Mouse (Mus musculus): ENCODE measurements at regions not wholly inside any gene's neighbourhood (a gene's known extent, or its start where the extent isn't known, plus 50 kb on each side); places are given as distances from the start of the nearest gene placed in this dataset.

DNA sequence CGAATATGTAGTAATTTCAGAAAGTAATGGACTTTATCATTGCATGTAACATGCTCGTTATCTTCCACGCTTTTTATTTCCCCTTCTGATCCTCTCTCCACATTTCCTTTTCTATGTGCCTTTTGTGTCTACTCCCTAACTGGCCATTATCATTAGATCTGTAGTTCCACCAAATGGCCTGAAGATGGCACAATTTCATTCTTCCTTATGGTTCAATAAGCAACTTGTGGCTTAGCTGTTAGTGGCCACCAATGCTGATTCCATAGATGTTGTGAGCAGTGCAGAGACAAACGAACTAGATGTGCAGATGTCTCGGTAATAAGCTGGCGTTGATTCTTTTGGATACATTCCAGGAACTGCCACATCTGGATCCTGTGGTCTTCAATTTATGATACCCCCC, 128.9 kb upstream of the Mphosph6 start:
- Histone ChIP-seq H3K36me3 (replicated peaks; ENCODE audit: low read length) (no peaks in the 10 kb centered on the region), H3K9me3 (peaks cover 28% of the 10 kb centered on the region), H3K4me1 (no peaks in the 10 kb centered on the region), H3K27me3 (replicated peaks) (no peaks in the 10 kb centered on the region), H3K4me3 (replicated peaks) (no peak overlapping the region)
- TF ChIP-seq FLI1 (IDR thresholded peaks at IDR 0.05; ENCODE audit: low read length) (no peak), GATA1 (IDR thresholded peaks at IDR 0.05; ENCODE audit: borderline replicate concordance, low read length) (no peak)

DNA sequence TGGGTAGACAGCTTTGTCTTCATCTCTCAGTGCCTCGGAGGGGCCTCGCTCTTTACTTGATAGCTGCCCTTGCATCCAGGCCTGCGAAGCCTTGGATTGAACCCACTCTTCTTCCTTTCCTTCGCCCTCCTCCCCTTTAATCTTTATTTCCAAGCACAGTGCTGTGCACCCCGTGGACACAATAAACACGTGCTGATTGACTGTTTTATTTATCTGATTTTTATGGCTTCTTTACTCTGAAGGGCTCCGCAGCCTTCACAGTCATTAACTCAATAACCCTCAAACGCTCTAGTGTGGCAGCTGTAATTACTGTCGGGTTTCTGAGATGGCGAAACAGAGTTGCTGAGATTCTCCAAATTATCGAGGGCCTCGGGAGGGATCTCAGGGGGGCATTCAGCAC, 127.9 kb upstream of the Mphosph6 start:
- no peaks in the 10 kb centered on the region for H3K36me3 ChIP-seq (replicated peaks; ENCODE audit: low read length)
- TF ChIP-seq FLI1 (IDR thresholded peaks at IDR 0.05; ENCODE audit: low read length): no peak
- no peak for TF ChIP-seq GATA1 (IDR thresholded peaks at IDR 0.05; ENCODE audit: borderline replicate concordance, low read length)
- no peak overlapping the region for H3K4me3 ChIP-seq (replicated peaks)
- no peaks in the 10 kb centered on the region for H3K4me1 ChIP-seq
- peaks cover 29% of the 10 kb centered on the region for H3K9me3 ChIP-seq
- no peaks in the 10 kb centered on the region for H3K27me3 ChIP-seq (replicated peaks)

GRCm38 (mm10) chr8:117923296-117923695, 121.6 kb upstream of the Mphosph6 start:
- TF ChIP-seq GATA1 (IDR thresholded peaks at IDR 0.05; ENCODE audit: borderline replicate concordance, low read length) (no peak), FLI1 (IDR thresholded peaks at IDR 0.05; ENCODE audit: low read length) (no peak)

DNA sequence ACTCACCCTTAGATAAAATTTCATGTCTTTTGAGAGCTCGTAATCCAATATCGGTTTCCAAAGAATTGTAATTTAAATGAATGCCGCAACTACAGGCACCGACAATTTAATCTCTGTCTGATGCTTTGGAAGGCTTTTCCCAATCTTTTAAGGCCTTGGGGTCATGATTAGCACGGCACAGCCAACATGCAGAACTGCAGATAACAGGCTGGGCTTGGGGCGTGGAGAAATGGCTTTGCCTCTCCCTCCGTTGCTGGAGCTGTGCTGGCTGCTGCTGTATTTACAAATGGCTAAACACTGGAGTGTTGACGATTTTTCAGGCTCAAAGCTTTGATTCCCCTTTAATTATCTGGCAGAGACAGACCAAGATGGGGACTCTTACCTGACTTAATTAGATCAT, 101.3 kb upstream of the Mphosph6 start:
- H3K9me3 ChIP-seq: peaks cover 51% of the 10 kb centered on the region
- TF ChIP-seq FLI1 (IDR thresholded peaks at IDR 0.05; ENCODE audit: low read length) (no peak), GATA1 (IDR thresholded peaks at IDR 0.05; ENCODE audit: borderline replicate concordance, low read length) (no peak)
- no peaks in the 10 kb centered on the region for H3K36me3 ChIP-seq (replicated peaks; ENCODE audit: low read length)
- H3K4me3 ChIP-seq (replicated peaks): no peak overlapping the region
- no peaks in the 10 kb centered on the region for H3K27me3 ChIP-seq (replicated peaks)
- no peaks in the 10 kb centered on the region for H3K4me1 ChIP-seq

More at GRCm38 (mm10) chr8:117923296-117923695, 121.6 kb upstream of the Mphosph6 start:
- no peaks in the 10 kb centered on the region for H3K27me3 ChIP-seq (replicated peaks)
- no peaks in the 10 kb centered on the region for H3K36me3 ChIP-seq (replicated peaks; ENCODE audit: low read length)
- H3K4me1 ChIP-seq: no peaks in the 10 kb centered on the region
- H3K9me3 ChIP-seq: peaks cover 48% of the 10 kb centered on the region
- H3K4me3 ChIP-seq (replicated peaks): no peak overlapping the region

DNA sequence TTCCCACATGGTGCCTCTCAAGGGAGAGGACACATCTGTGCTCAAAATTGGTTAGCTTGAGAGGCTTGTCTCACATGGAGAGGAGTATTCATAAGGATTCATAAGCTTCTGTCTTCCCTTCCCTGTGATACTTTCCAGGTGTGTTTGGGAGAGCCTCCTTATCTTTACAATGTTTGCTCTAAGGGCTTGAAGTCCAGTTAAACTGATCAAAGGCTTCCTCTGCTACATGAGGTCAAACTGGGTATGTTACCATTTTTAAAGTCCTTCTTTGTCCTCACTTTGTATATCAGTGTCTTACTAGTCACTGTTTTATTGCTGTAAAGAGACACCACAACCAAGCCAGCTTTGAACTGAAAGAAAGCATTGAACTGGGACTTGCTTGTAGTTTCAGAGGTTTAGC, 98.1 kb upstream of the Mphosph6 start:
- TF ChIP-seq GATA1 (IDR thresholded peaks at IDR 0.05; ENCODE audit: borderline replicate concordance, low read length): no peak
- TF ChIP-seq FLI1 (IDR thresholded peaks at IDR 0.05; ENCODE audit: low read length): no peak
- no peak overlapping the region for H3K4me3 ChIP-seq (replicated peaks)
- H3K27me3 ChIP-seq (replicated peaks): no peaks in the 10 kb centered on the region
- H3K9me3 ChIP-seq: peaks cover 37% of the 10 kb centered on the region
- H3K4me1 ChIP-seq: no peaks in the 10 kb centered on the region
- H3K36me3 ChIP-seq (replicated peaks; ENCODE audit: low read length): no peaks in the 10 kb centered on the region

DNA sequence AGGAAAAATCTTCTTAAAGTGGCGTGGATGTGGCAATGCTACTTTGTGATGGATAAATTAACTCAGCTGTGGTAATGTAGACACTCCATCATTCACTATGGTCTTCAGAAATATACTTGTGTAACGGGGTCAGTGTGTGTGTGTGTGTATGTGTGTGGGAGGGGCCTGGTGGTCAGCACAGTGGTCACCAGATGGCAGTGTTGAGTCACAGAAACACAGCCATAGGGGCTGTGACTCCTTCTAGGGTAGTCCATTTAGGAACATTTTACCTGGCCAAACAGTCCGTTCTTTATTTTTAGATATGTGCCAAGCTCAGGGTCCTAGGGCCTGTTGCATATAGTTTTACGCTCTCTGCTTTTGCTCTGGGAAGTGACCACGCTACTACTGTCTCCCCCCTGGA, 96.3 kb upstream of the Mphosph6 start:
- Histone ChIP-seq H3K36me3 (replicated peaks; ENCODE audit: low read length) (no peaks in the 10 kb centered on the region), H3K4me3 (replicated peaks) (no peak overlapping the region), H3K9me3 (peaks cover 44% of the 10 kb centered on the region), H3K27me3 (replicated peaks) (no peaks in the 10 kb centered on the region), H3K4me1 (no peaks in the 10 kb centered on the region)
- TF ChIP-seq GATA1 (IDR thresholded peaks at IDR 0.05; ENCODE audit: borderline replicate concordance, low read length): no peak
- TF ChIP-seq FLI1 (IDR thresholded peaks at IDR 0.05; ENCODE audit: low read length): no peak

- TF ChIP-seq GATA1 (IDR thresholded peaks at IDR 0.05; ENCODE audit: borderline replicate concordance, low read length): no peak
- no peak for TF ChIP-seq FLI1 (IDR thresholded peaks at IDR 0.05; ENCODE audit: low read length)
- H3K4me3 ChIP-seq (replicated peaks): no peak overlapping the region
- peaks cover 36% of the 10 kb centered on the region for H3K9me3 ChIP-seq
Measured at GRCm38 (mm10) chr8:117894861-117895260, 93.1 kb upstream of the Mphosph6 start.

GRCm38 (mm10) chr8:117890211-117890610, 88.5 kb upstream of the Mphosph6 start:
- peak overlapping the region; percentile 42 for H3K4me3 ChIP-seq (replicated peaks)
- H3K4me1 ChIP-seq: no peaks in the 10 kb centered on the region
- no peaks in the 10 kb centered on the region for H3K36me3 ChIP-seq (replicated peaks; ENCODE audit: low read length)
- H3K9me3 ChIP-seq: peaks cover 40% of the 10 kb centered on the region
- no peaks in the 10 kb centered on the region for H3K27me3 ChIP-seq (replicated peaks)
- no peak for TF ChIP-seq FLI1 (IDR thresholded peaks at IDR 0.05; ENCODE audit: low read length)
- no peak for TF ChIP-seq GATA1 (IDR thresholded peaks at IDR 0.05; ENCODE audit: borderline replicate concordance, low read length)

More at GRCm38 (mm10) chr8:117894861-117895260, 93.1 kb upstream of the Mphosph6 start:
- Histone ChIP-seq H3K4me1 (no peaks in the 10 kb centered on the region), H3K36me3 (replicated peaks; ENCODE audit: low read length) (no peaks in the 10 kb centered on the region), H3K27me3 (replicated peaks) (no peaks in the 10 kb centered on the region)

DNA sequence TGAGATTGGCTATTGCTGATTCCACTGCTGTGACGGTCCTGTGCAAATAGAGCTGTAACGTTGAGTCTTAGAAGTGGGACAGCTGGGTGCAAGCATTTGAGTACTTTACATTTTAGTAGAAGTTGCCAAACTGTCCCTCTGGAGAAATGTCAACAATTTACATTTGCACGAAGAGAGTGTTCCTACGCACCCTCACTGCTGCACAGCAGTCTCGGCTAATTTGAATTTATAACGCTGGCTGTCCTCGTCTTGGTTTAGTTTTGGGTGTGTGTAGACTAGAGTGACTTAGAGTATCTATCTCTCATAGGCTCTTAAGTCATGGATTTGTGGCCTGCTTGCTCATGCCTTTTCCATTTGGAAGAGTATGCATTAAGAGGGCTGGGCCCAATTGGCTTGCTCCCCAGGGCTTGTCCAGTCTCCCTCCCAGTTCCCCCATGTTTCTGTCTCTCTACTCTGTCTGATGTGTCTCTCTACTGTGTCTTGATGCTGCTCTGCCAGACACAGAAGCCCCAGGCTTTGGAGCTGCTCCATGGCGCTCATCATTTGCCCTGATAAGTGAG, 79.8 kb upstream of the Mphosph6 start:
- no peaks in the 10 kb centered on the region for H3K4me1 ChIP-seq
- H3K4me3 ChIP-seq (replicated peaks): no peak overlapping the region
- no peaks in the 10 kb centered on the region for H3K36me3 ChIP-seq (replicated peaks; ENCODE audit: low read length)
- no peak for TF ChIP-seq GATA1 (IDR thresholded peaks at IDR 0.05; ENCODE audit: borderline replicate concordance, low read length)
- TF ChIP-seq FLI1 (IDR thresholded peaks at IDR 0.05; ENCODE audit: low read length): no peak
- H3K9me3 ChIP-seq: peaks cover 20% of the 10 kb centered on the region
- no peaks in the 10 kb centered on the region for H3K27me3 ChIP-seq (replicated peaks)

GRCm38 (mm10) chr8:117880279-117880975, 78.7 kb upstream of the Mphosph6 start:
- Histone ChIP-seq H3K4me1 (no peaks in the 10 kb centered on the region), H3K27me3 (replicated peaks) (no peaks in the 10 kb centered on the region), H3K4me3 (replicated peaks) (no peak overlapping the region), H3K36me3 (replicated peaks; ENCODE audit: low read length) (no peaks in the 10 kb centered on the region), H3K9me3 (peaks cover 31% of the 10 kb centered on the region)
- TF ChIP-seq GATA1 (IDR thresholded peaks at IDR 0.05; ENCODE audit: borderline replicate concordance, low read length) (no peak), FLI1 (IDR thresholded peaks at IDR 0.05; ENCODE audit: low read length) (no peak)

All from megakaryocyte, embryonic 14.5 days (primary cell).